Mouse (Mus musculus): ENCODE results near the gene Bhlhe41. TPM values are rescaled to one million over a fixed set of nuclear protein-coding genes. Genes with fewer than 3 reads are reported as not detected.
A peak's percentile ranks its signal among the peaks of the same experiment; 100 is the strongest.

Gene Bhlhe41
- polyA plus RNA-seq, 1 experiment from 2014 or later = 0.23 TPM

DNA sequence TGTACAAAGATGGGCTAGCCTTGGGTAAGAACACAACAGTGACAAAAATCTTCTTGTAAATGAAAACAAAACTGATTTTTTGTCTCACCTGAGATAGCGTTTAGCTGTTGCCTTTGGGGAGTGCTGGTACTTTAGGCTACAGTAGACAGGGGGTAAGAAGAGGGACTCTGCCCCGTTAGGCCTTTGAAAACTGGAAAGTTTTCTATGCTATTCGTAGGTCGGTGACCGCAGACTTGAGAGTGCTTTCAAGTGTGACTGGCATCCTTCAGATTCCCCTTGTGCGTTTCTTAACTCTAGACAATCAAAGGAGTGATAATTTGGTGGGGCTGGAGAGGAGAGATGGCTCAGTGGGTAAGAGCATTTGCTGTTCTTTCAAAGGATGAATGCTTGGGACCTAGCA lies 22.4 kb upstream of the Bhlhe41 start:
- 82% methylated on average over 6 of the region's 6 CpGs for WGBS
- Histone ChIP-seq H3K9me3 (replicated peaks) (no peaks in the 10 kb centered on the region), H3K36me3 (no peaks in the 10 kb centered on the region), H3K27ac (no peak overlapping the region), H3K4me3 (no peak overlapping the region), H3K27me3 (ENCODE audit: low read depth, poor library complexity, severe bottlenecking) (no peaks in the 10 kb centered on the region), H3K4me1 (no peaks in the 10 kb centered on the region)
- DNase-seq (ENCODE audit: low spot score) = no peak

DNA sequence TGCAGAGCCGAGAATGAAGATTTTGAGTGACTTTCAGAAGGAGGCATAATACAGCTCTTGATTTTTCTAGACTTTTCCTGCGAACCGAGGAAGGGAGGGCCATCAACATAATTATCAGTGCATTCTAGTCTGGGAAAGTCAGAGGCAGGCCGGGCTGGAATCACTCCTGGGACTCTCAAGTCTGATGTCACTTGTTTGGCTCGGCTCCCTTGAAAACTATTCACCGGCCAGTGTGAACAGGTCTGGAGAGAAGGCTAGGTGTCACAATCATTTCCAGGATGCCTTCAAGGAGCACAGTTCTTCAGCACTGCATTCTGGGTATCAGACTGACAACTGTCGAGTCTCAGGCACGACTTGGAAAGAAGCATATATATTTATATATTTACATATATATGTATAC lies 20.9 kb upstream of the Bhlhe41 start:
- no peaks in the 10 kb centered on the region for H3K36me3 ChIP-seq
- H3K27ac ChIP-seq = no peak overlapping the region
- no peaks in the 10 kb centered on the region for H3K4me1 ChIP-seq
- H3K9me3 ChIP-seq (replicated peaks) = no peaks in the 10 kb centered on the region
- H3K4me3 ChIP-seq = no peak overlapping the region
- 83% methylated on average over 8 of the region's 8 CpGs for WGBS
- DNase-seq (ENCODE audit: low spot score) = no peak
- H3K27me3 ChIP-seq (ENCODE audit: low read depth, poor library complexity, severe bottlenecking) = no peaks in the 10 kb centered on the region

DNA sequence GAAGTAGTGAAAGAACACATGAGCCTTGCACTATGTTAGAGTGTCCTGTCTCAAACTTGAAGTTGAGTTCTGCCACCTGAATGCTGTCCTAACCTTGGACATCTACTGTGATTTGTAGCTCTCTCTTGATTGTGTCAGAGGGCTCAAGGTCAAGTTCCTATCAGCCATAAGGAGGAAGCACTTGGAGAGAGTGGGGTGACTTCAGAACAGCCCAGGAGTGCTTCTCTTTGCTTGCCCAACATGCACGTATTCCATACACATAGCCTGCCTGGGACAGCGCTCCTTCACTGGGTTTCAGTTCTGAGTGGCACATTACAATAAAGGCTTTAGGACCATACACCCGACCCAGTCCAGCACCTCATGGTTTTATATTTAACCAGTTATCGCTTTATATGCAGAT lies 19.7 kb upstream of the Bhlhe41 start:
- H3K9me3 ChIP-seq (replicated peaks) = no peaks in the 10 kb centered on the region
- DNase-seq (ENCODE audit: low spot score) = no peak
- H3K4me1 ChIP-seq = no peaks in the 10 kb centered on the region
- H3K36me3 ChIP-seq = no peaks in the 10 kb centered on the region
- H3K27ac ChIP-seq = no peak overlapping the region
- 89% methylated on average over 4 of the region's 4 CpGs for WGBS
- no peaks in the 10 kb centered on the region for H3K27me3 ChIP-seq (ENCODE audit: low read depth, poor library complexity, severe bottlenecking)
- H3K4me3 ChIP-seq = no peak overlapping the region

DNA sequence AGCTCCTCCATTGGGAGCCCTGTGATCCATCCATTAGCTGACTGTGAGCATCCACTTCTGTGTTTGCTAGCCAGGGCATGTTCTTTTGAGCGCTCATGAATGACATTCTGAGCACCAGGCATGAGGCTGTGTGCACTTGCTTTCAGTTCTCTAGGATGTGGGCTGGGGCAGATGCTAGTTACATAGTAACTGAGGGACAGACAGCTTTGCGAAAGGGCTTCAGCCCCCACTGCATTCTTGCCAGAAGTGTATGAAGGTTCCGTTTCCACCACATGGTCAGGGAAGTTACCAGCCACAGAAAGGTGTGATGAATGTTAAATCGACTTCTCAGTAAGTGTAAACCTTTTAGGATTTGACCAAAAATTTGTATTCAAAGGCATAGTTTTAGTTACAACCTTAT lies 18.3 kb upstream of the Bhlhe41 start:
- Histone ChIP-seq H3K27ac (no peak overlapping the region), H3K36me3 (no peaks in the 10 kb centered on the region), H3K4me1 (no peaks in the 10 kb centered on the region), H3K27me3 (ENCODE audit: low read depth, poor library complexity, severe bottlenecking) (no peaks in the 10 kb centered on the region), H3K4me3 (no peak overlapping the region), H3K9me3 (replicated peaks) (no peaks in the 10 kb centered on the region)
- WGBS = 87% methylated on average over 4 of the region's 4 CpGs
- DNase-seq (ENCODE audit: low spot score) = no peak

DNA sequence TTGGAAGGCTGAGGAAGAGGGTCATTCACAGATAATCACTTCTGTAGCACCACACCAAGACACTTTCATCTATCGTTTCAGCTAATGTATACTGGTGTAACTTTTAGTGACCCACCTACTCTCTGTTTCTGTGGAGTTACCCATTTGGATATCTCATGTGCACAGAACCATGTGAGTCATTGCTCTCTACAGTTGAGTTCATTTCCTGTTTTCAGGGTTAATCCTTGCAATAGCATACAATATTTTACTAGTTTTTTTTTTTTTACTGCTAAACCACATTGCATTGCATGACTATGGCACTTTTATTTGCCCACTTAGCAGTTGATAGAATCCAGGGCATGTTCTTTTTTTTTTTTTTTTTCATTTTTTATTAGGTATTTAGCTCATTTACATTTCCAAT lies 17.7 kb upstream of the Bhlhe41 start:
- H3K4me1 ChIP-seq = no peaks in the 10 kb centered on the region
- H3K27me3 ChIP-seq (ENCODE audit: low read depth, poor library complexity, severe bottlenecking) = no peaks in the 10 kb centered on the region
- H3K9me3 ChIP-seq (replicated peaks) = no peaks in the 10 kb centered on the region
- no peak overlapping the region for H3K4me3 ChIP-seq
- no peak for DNase-seq (ENCODE audit: low spot score)
- WGBS = 86% methylated on average over 1 of the region's 1 CpGs
- no peak overlapping the region for H3K27ac ChIP-seq
- no peaks in the 10 kb centered on the region for H3K36me3 ChIP-seq

DNA sequence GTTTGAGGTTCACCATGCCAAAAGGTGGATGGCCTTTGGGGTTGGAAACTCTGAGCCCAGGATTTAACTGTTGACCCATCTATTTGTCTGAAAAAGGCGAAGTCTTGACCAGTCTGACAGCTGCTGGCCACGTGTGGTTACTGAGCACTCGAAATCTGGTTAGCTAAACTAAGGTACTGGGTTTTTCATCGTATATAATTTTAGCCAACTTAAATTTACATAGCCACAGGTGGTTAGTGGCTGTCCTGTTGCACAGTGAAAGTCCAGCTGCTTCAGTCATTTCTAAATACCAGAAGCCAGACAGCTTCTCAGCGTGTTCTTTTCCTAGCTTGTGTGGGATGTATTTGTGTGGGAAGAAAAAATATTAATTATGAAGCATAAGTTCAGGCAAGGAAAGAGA lies 15.3 kb upstream of the Bhlhe41 start:
- 92% methylated on average over 5 of the region's 5 CpGs for WGBS
- Histone ChIP-seq H3K27me3 (ENCODE audit: low read depth, poor library complexity, severe bottlenecking) (no peaks in the 10 kb centered on the region), H3K9me3 (replicated peaks) (no peaks in the 10 kb centered on the region), H3K4me1 (no peaks in the 10 kb centered on the region), H3K4me3 (no peak overlapping the region), H3K36me3 (no peaks in the 10 kb centered on the region), H3K27ac (no peak overlapping the region)
- no peak for DNase-seq (ENCODE audit: low spot score)

DNA sequence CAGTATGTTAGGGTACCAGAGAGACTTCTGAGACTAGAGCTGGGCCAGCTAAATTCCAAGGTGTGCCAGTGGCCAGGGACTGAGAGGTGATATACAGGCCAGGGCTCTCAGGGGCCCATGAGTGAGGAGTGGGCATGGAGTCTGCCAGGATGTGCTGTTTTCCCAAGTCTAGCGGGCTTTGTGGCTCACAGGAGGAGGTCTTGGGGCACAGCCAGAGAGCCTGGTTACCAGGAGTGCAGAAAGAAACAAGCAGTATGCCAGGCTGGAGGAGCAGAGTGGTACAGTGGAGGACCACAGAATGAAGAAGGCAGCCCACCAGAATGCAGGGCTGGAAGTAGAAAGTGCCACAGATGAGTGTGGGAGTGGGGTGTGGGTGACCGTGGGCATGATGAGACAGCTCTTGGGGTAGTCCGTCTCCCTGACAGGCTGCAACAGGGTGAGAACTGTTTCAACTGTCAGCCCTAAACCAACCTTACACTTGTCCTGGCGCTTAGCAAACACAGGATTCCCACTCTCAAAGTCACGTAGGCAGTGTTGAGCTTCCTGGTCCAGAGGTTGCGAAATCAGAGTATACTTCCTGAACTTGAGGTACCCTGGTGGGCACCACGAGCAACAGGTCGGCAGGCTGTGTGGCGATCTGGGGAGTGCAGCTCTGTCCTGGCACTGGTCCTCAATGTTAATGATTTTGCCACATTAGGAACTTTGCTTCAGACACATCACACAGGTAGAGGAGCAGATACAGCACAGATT lies 11.8 kb upstream of the Bhlhe41 start:
- Histone ChIP-seq H3K36me3 (no peaks in the 10 kb centered on the region), H3K4me1 (no peaks in the 10 kb centered on the region), H3K27ac (no peak overlapping the region), H3K4me3 (no peak overlapping the region), H3K27me3 (ENCODE audit: low read depth, poor library complexity, severe bottlenecking) (no peaks in the 10 kb centered on the region), H3K9me3 (replicated peaks) (no peaks in the 10 kb centered on the region)
- no peak for DNase-seq (ENCODE audit: low spot score)
- 88% methylated on average over 9 of the region's 9 CpGs for WGBS

DNA sequence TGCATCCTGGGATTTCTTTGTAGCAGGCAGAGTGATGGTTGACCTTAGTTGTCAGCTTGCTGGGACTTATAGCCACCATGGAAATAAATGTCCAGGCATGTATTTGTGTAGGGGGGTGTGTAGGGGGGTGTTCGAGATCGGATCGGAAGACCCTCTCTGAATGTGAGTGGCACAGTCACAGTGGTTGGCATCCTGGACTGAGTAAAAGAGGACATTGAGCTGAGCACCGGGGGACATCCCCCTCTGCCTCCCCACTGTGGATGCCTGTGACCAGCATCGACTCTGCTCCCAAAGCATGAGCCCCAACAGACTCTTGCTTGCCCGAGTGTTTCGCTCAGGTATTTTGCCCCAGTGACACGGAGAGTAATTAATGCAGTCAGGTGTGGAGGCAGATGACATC lies 8.0 kb upstream of the Bhlhe41 start:
- 89% methylated on average over 8 of the region's 8 CpGs for WGBS
- no peaks in the 10 kb centered on the region for H3K36me3 ChIP-seq
- no peaks in the 10 kb centered on the region for H3K9me3 ChIP-seq (replicated peaks)
- peaks cover 15% of the 10 kb centered on the region; the same call in 1 of the 2 replicates for H3K27me3 ChIP-seq (ENCODE audit: low read depth, poor library complexity, severe bottlenecking)
- no peak for DNase-seq (ENCODE audit: low spot score)
- H3K4me1 ChIP-seq = no peaks in the 10 kb centered on the region; the same call in 1 of the 2 replicates
- no peak overlapping the region for H3K27ac ChIP-seq
- H3K4me3 ChIP-seq = no peak overlapping the region

DNA sequence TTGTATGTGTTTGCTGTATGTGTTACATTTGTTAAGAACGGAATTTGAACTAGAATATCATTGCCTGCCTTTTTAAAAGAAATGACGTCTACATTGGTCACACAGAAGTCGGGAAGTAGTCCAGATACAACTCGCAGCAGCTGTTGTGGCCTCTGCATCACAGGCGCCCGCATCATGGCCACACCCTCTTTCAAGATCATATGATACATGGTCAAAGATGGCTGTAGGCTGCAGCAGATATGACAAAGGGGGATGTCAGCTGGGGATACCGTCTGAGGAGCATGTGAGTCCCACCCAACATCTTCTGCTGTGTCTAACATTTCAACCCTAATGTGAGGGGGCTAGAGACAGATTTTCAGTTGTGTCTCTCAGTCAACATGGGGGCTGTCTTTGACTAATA lies 6.7 kb upstream of the Bhlhe41 start:
- H3K27me3 ChIP-seq (ENCODE audit: low read depth, poor library complexity, severe bottlenecking) = peaks cover 28% of the 10 kb centered on the region
- H3K4me3 ChIP-seq = no peak overlapping the region
- H3K9me3 ChIP-seq (replicated peaks) = no peaks in the 10 kb centered on the region
- 92% methylated on average over 7 of the region's 7 CpGs for WGBS
- no peaks in the 10 kb centered on the region for H3K36me3 ChIP-seq
- peaks cover 6% of the 10 kb centered on the region for H3K4me1 ChIP-seq
- no peak for DNase-seq (ENCODE audit: low spot score)
- H3K27ac ChIP-seq = no peak overlapping the region

DNA sequence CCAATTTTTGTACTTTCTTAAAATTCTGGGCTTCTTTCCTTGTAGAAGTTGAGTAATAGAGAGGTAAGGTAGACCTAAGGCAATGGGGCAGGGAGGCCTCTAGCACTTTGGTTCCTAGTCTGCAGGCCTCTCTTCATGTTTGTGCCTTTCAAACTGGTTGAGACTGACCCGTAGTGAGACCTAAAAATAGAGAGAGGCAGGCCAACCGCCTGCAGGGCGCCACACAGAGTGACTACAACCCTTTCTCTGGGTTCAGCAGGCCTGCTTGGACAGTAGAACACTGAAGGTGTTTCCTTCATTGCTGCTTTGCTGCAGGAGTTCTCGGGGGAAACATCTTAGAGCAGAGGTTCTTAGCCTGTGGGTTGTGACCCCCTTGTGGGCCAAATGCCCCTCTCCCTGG lies 5.6 kb upstream of the Bhlhe41 start:
- no peak for DNase-seq (ENCODE audit: low spot score)
- H3K27me3 ChIP-seq (ENCODE audit: low read depth, poor library complexity, severe bottlenecking) = peaks cover 36% of the 10 kb centered on the region
- H3K4me1 ChIP-seq = peaks cover 16% of the 10 kb centered on the region
- no peaks in the 10 kb centered on the region for H3K9me3 ChIP-seq (replicated peaks)
- H3K27ac ChIP-seq = no peak overlapping the region
- no peak overlapping the region for H3K4me3 ChIP-seq
- H3K36me3 ChIP-seq = no peaks in the 10 kb centered on the region
- 72% methylated on average over 4 of the region's 4 CpGs for WGBS

DNA sequence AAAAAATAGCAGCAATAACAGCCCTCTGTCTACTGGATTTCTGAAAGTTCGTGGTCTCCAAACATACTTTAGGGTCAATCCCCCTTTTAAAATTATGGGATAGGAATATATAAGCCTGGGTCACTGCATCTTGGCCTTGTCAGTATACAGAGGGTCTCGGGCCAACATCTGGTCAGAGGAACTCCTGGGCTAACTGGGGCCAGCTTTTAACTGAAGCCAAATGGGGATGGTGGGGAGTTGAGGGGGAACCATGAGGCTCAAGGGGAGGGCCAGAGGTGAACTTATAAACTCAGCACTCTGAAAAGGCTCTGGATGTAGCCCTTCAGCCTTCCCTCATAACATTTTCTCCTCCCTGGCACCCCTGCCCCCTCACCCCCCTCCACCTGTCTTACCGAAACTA lies 1.8 kb upstream of the Bhlhe41 start:
- Histone ChIP-seq H3K27me3 (ENCODE audit: low read depth, poor library complexity, severe bottlenecking) (peaks cover 75% of the 10 kb centered on the region), H3K4me1 (peaks cover 51% of the 10 kb centered on the region), H3K27ac (no peak overlapping the region), H3K36me3 (no peaks in the 10 kb centered on the region), H3K9me3 (replicated peaks) (no peaks in the 10 kb centered on the region), H3K4me3 (peak overlapping the region; percentile 61; the same call in 1 of the 2 replicates)
- no peak for DNase-seq (ENCODE audit: low spot score)
- WGBS = 51% methylated on average over 3 of the region's 3 CpGs

DNA sequence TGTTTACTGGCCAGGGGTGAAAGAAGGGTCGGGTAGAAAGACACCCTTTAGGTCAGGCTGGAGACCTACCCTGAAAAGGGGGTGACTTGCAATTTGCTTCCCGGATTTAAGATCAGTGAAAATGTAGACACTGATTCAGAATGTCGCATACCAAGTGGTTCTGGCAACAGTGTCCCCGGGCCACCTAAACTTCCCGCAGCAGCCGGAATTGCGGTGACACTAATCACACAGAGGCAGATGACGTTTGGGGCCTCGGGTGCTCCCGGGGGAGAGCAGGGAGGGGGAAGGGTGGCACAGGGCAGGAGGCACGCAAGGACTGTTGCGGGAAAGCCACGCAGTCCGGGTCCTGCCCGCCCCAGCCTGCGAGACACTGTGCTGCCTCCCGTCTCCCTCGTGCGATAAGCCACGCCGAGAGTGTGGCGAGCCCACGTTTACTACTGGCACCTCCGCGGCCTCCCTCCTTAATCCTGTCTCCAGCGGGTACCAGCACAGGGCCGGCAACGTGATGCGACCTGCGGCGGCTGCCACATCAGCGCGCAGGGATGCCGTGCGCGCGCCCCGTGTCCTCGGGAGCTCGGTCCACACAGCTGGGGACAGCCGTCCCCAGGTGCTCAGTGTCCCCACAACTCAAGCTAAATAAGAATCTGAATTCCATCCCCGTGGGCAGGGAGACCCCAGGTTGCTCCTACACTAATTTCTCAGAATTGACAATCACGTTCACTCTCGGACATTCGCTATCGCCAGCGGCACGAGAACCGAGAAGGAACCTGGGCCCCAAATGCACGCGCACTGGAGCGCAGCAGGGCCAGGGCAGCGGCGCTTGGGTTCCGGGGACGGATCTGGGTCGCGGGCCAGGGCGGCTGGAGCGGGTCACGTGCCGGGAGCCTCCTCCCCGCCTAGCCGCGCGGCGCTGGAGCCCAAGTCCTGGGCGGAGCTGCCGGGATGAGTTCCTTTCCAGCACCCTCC lies 811 bp upstream of the Bhlhe41 start:
- under 1% methylated on average over 66 of the region's 69 CpGs for WGBS
- Histone ChIP-seq H3K27ac (peak overlapping the region; percentile 81), H3K9me3 (replicated peaks) (no peaks in the 10 kb centered on the region), H3K36me3 (no peaks in the 10 kb centered on the region), H3K4me3 (peak overlapping the region; percentile 61), H3K27me3 (ENCODE audit: low read depth, poor library complexity, severe bottlenecking) (peaks cover 80% of the 10 kb centered on the region), H3K4me1 (peaks cover 51% of the 10 kb centered on the region)
- DNase-seq (ENCODE audit: low spot score) = peak; percentile 76

DNA sequence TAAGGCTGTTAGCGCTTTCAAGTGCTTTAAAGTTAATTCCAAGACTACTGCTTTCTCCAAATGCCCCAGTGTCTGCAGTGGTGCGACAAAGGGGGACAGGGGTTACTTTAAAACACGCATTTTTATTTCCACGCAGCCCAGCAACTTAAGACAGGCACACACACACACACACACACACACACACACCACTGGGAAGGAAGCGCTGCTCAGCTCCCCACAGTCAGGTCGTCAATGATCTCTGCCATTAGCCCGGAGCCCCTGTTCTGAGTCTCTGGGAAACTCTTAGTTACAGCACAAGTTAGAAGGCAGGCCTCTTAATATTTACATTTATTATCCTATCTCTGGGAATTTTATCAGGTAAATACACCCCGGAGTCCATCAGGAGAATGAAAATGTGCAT lies 1.2 kb downstream of the Bhlhe41 start:
- Histone ChIP-seq H3K27ac (no peak overlapping the region), H3K9me3 (replicated peaks) (no peaks in the 10 kb centered on the region), H3K4me3 (peak overlapping the region; percentile 68), H3K36me3 (no peaks in the 10 kb centered on the region), H3K27me3 (ENCODE audit: low read depth, poor library complexity, severe bottlenecking) (peaks cover 81% of the 10 kb centered on the region), H3K4me1 (peaks cover 51% of the 10 kb centered on the region)
- DNase-seq (ENCODE audit: low spot score) = peak; percentile 43
- WGBS = 3% methylated on average over 8 of the region's 8 CpGs

Data from limb, embryonic 10.5 days (tissue).